Comparison of ENCODE assay signal across 12 mouse cellular contexts in genomic region chr10:110805025-110805740, GRCm38 (mm10). TPM values are rescaled to one million over a fixed set of nuclear protein-coding genes. Genes with fewer than 3 reads are reported as not detected.
DNase-seq lines count a peak whose midpoint lies in the region; ATAC-seq and TF ChIP-seq lines count a peak whose summit lies in the region.
"Had no signal": no experiment of that assay in that cellular context is flagged by ENCODE, and none has a peak within 500 bp of the region (broad histone marks: within the 10 kb centered on the region; RNA-seq: fewer than 3 reads in every experiment).

No protein-coding gene starts in this region.

- H3K27me3 ChIP-seq in neural tube, embryonic 15.5 days (replicated peaks) = no peaks in the 10 kb centered on the region
- no peaks in the 10 kb centered on the region for H3K27me3 ChIP-seq in kidney, postnatal 0 days (ENCODE audit: insufficient read depth, low read length)

- H3K9me3 ChIP-seq in neural tube, embryonic 15.5 days (replicated peaks) = no peaks in the 10 kb centered on the region
- no peaks in the 10 kb centered on the region for H3K9me3 ChIP-seq in kidney, postnatal 0 days (replicated peaks; ENCODE audit: low read length)

- peak; percentile 31 for DNase-seq in adrenal gland, adult 2 months
- no peak for DNase-seq in adrenal gland, postnatal 4 days (ENCODE audit: low spot score in 2 of 2)
- peak; percentile 18 for DNase-seq in neural tube, embryonic 10.5 days (ENCODE audit: extremely low spot score, low spot score)
- DNase-seq in kidney, postnatal 0 days (ENCODE audit: low spot score) = peak; percentile 18
- peak; percentile 27 for DNase-seq in skeletal muscle tissue, adult 2 months (ENCODE audit: low read depth, low spot score)
- DNase-seq in cerebellum, adult 18-20 months = no peak
- DNase-seq: B cell, adult 2 months; cerebellum, adult 9-11 months had no signal

- no peaks in the 10 kb centered on the region for H3K4me1 ChIP-seq in neural tube, embryonic 15.5 days
- H3K4me1 ChIP-seq in kidney, postnatal 0 days (replicated peaks; ENCODE audit: insufficient read depth, low read length) = no peaks in the 10 kb centered on the region

- H3K4me3 ChIP-seq in neural tube, embryonic 15.5 days (replicated peaks) = no peak overlapping the region
- H3K4me3 ChIP-seq in kidney, postnatal 0 days (replicated peaks; ENCODE audit: low read depth, low read length) = no peak overlapping the region

- no peak overlapping the region for H3K9ac ChIP-seq in neural tube, embryonic 15.5 days (replicated peaks)
- H3K9ac ChIP-seq in kidney, postnatal 0 days (ENCODE audit: low read depth, low read length) = no peak overlapping the region

- H3K27ac ChIP-seq in neural tube, embryonic 15.5 days (replicated peaks) = no peak overlapping the region
- no peak overlapping the region for H3K27ac ChIP-seq in kidney, postnatal 0 days
- H3K27ac ChIP-seq: macrophage had no signal

- 76% methylated on average over 5 of the region's 5 CpGs for WGBS in neural tube, embryonic 15.5 days
- WGBS in kidney, postnatal 0 days = 18% methylated on average over 5 of the region's 5 CpGs

- no peak for TF ChIP-seq CTCF in kidney, postnatal 0 days (IDR thresholded peaks at IDR 0.05; ENCODE audit: low read depth)

- no peak overlapping the region for H3K4me2 ChIP-seq in neural tube, embryonic 15.5 days
- no peak overlapping the region for H3K4me2 ChIP-seq in kidney, postnatal 0 days (ENCODE audit: low read length)

- no peak for ATAC-seq in neural tube, embryonic 15.5 days (ENCODE audit: low FRiP score)
- ATAC-seq in kidney, postnatal 0 days (replicated peaks; ENCODE audit: low FRiP score, low read depth) = peak; percentile 33
- no peak for ATAC-seq in megakaryocyte-erythroid progenitor cell, adult 5-6 weeks (replicated peaks; ENCODE audit: low FRiP score, low TSS enrichment, poor library complexity, severe bottlenecking)

- no peaks in the 10 kb centered on the region for H3K36me3 ChIP-seq in neural tube, embryonic 15.5 days
- H3K36me3 ChIP-seq in kidney, postnatal 0 days (ENCODE audit: insufficient read depth, low read length) = no peaks in the 10 kb centered on the region

RNA-seq across cellular contexts. Expression of gene E2f7, which starts 59.9 kb away (rescaled TPM):
- 1 to 10 TPM; 1.4 TPM for total RNA-seq in adrenal gland, adult 2 months (2021)
- polyA plus RNA-seq in adrenal gland, adult 2 months (2012; rRNA removed) = 0.08 and 2.0 TPM in 2 replicates
- total RNA-seq in adrenal gland, postnatal 4 days (2021) = 10 to 100 TPM; 13.0 to 13.8 TPM
- polyA plus RNA-seq in neural tube, embryonic 15.5 days (2015; fragmentation: Nextera tagmentation; extraction: Ambion mirVana) = 5.6 and 8.7 TPM in 2 replicates
- 10.9 and 11.6 TPM in 2 replicates for polyA plus RNA-seq in kidney, postnatal 0 days (2015; fragmentation: Nextera tagmentation; extraction: Ambion mirVana)
- 8.9 and 14.3 TPM in 2 replicates for total RNA-seq in megakaryocyte-erythroid progenitor cell, adult 5-6 weeks (2014; fragmentation: Nextera tagmentation)
- total RNA-seq in megakaryocyte-erythroid progenitor cell, adult 5-6 weeks (2017) = 1.9 and 9.0 TPM in 2 replicates
- total RNA-seq: neutrophil, adult 5-6 weeks had no signal

Comparison
In these comparisons a context has a peak if more than half of its experiments do, and no peak if none do; other contexts are left out.
1. DNase-seq: peak in adrenal gland, adult 2 months (single experiment), neural tube, embryonic 10.5 days (single experiment), kidney, postnatal 0 days (single experiment) and skeletal muscle tissue, adult 2 months (single experiment); none in adrenal gland, postnatal 4 days (0 of 2) and cerebellum, adult 18-20 months (0 of 2).